Mouse (Mus musculus): ENCODE results near the gene Mgat5b. TPM values are rescaled to one million over a fixed set of nuclear protein-coding genes. Genes with fewer than 3 reads are reported as not detected.

The Mgat5b gene
- polyA plus RNA-seq, 1 experiment = 26.9 TPM

GRCm38 (mm10) chr11:117003503-117003902 is 84.8 kb downstream of the Mgat5b start:
- no peak overlapping the region for H3K27ac ChIP-seq (ENCODE audit: insufficient read depth, low read length)
- no peaks in the 10 kb centered on the region; the same call in 1 of the 2 replicates for H3K27me3 ChIP-seq (ENCODE audit: control insufficient read depth, insufficient read depth, low read length)
- no peaks in the 10 kb centered on the region for H3K4me1 ChIP-seq (ENCODE audit: control insufficient read depth, insufficient read depth, low read length)
- TF ChIP-seq CTCF (IDR thresholded peaks at IDR 0.05; ENCODE audit: borderline replicate concordance, insufficient read depth, low read depth, low read length) (no peak), POLR2A (IDR thresholded peaks at IDR 0.05; ENCODE audit: borderline replicate concordance, insufficient read depth, low read length) (no peak)
- no peak for DNase-seq
- WGBS = 15% methylated on average over 9 of the region's 9 CpGs
- no peak overlapping the region for H3K4me3 ChIP-seq (replicated peaks; ENCODE audit: insufficient read depth, low read depth, low read length)

DNA sequence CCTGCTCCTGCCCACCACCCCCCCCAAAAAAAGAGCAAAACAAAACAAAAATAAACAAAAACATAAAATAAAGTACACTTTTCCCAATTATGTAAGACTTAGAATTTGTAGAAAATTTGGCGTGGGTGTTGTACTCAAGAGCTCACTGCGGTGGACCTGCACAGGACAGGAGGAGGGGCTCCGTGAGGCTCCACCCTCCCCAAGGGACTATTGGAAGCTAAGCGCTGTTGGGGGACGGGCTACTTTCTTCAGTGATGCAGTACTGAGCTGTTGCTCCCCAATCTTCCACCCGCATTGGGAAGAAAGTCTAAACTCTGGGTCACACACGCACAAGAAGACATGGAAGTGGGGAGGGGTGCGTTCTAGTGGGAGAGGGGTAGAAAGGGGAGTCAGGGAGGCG is 85.6 kb downstream of the Mgat5b start:
- no peaks in the 10 kb centered on the region; the same call in 1 of the 2 replicates for H3K27me3 ChIP-seq (ENCODE audit: control insufficient read depth, insufficient read depth, low read length)
- H3K4me3 ChIP-seq (replicated peaks; ENCODE audit: insufficient read depth, low read depth, low read length) = no peak overlapping the region
- no peaks in the 10 kb centered on the region for H3K4me1 ChIP-seq (ENCODE audit: control insufficient read depth, insufficient read depth, low read length)
- TF ChIP-seq CTCF (IDR thresholded peaks at IDR 0.05; ENCODE audit: borderline replicate concordance, insufficient read depth, low read depth, low read length) = no peak
- no peak for TF ChIP-seq POLR2A (IDR thresholded peaks at IDR 0.05; ENCODE audit: borderline replicate concordance, insufficient read depth, low read length)
- 26% methylated on average over 9 of the region's 9 CpGs for WGBS
- no peak for DNase-seq
- no peak overlapping the region for H3K27ac ChIP-seq (ENCODE audit: insufficient read depth, low read length)

DNA sequence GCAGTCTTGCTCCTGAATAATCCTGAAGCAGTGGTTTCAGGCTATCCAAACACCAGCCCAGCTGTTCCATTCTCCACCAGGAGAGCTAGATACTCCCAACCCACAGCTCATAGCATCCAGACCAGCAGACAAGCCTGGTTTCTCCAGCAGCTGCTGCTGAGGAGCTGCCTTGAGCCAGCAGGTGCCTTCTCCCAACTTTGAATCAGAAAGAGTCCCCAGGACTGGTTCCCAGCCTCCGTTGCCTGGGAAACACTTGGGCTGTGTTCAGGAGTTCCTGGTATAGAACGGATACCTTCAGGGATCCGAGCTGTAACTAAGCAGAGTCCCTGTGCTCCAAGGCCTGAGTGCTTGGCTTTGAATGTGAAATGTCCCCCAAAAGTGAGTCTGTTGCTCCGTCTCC is 98.8 kb downstream of the Mgat5b start:
- Histone ChIP-seq H3K27me3 (ENCODE audit: control insufficient read depth, insufficient read depth, low read length) (no peaks in the 10 kb centered on the region), H3K27ac (ENCODE audit: insufficient read depth, low read length) (no peak overlapping the region), H3K4me1 (ENCODE audit: control insufficient read depth, insufficient read depth, low read length) (no peaks in the 10 kb centered on the region; the same call in 1 of the 2 replicates), H3K4me3 (replicated peaks; ENCODE audit: insufficient read depth, low read depth, low read length) (no peak overlapping the region)
- TF ChIP-seq POLR2A (IDR thresholded peaks at IDR 0.05; ENCODE audit: borderline replicate concordance, insufficient read depth, low read length) = no peak
- no peak for DNase-seq
- WGBS = 61% methylated on average over 4 of the region's 4 CpGs

GRCm38 (mm10) chr11:117018410-117018809 is 99.7 kb downstream of the Mgat5b start:
- Histone ChIP-seq H3K27me3 (ENCODE audit: control insufficient read depth, insufficient read depth, low read length) (no peaks in the 10 kb centered on the region), H3K4me3 (replicated peaks; ENCODE audit: insufficient read depth, low read depth, low read length) (no peak overlapping the region), H3K4me1 (ENCODE audit: control insufficient read depth, insufficient read depth, low read length) (no peaks in the 10 kb centered on the region; the same call in 1 of the 2 replicates), H3K27ac (ENCODE audit: insufficient read depth, low read length) (no peak overlapping the region)
- WGBS = 5% methylated on average over 8 of the region's 8 CpGs
- TF ChIP-seq CTCF (IDR thresholded peaks at IDR 0.05; ENCODE audit: borderline replicate concordance, insufficient read depth, low read depth, low read length) (peak; percentile 83), POLR2A (IDR thresholded peaks at IDR 0.05; ENCODE audit: borderline replicate concordance, insufficient read depth, low read length) (no peak)
- DNase-seq = peak; percentile 70 to 76

DNA sequence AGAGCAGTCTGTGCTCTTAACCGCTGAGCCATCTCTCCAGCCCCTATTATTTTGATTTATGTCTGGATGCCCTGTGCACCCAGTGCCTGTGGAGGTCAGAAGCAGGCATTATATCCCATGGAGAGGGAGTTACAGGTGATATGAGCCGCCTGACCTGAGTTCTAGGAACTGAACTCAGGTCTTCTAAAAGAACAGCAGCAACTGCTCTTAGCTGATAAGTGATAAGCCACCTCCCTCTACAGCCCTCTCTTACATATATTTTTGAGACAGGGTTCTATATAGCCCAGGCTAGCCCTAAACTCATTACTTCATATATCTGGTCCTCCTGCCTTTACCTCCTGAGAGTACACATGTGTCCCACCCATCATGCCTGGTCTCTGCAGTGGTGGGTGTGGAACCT is 102.4 kb downstream of the Mgat5b start:
- Histone ChIP-seq H3K27me3 (ENCODE audit: control insufficient read depth, insufficient read depth, low read length) (no peaks in the 10 kb centered on the region), H3K4me3 (replicated peaks; ENCODE audit: insufficient read depth, low read depth, low read length) (no peak overlapping the region), H3K27ac (ENCODE audit: insufficient read depth, low read length) (no peak overlapping the region), H3K4me1 (ENCODE audit: control insufficient read depth, insufficient read depth, low read length) (no peaks in the 10 kb centered on the region; the same call in 1 of the 2 replicates)
- no peak for DNase-seq
- 92% methylated on average over 2 of the region's 2 CpGs for WGBS
- no peak for TF ChIP-seq CTCF (IDR thresholded peaks at IDR 0.05; ENCODE audit: borderline replicate concordance, insufficient read depth, low read depth, low read length)
- no peak for TF ChIP-seq POLR2A (IDR thresholded peaks at IDR 0.05; ENCODE audit: borderline replicate concordance, insufficient read depth, low read length)

GRCm38 (mm10) chr11:117023537-117023936 is 104.9 kb downstream of the Mgat5b start:
- no peaks in the 10 kb centered on the region; the same call in 1 of the 2 replicates for H3K4me1 ChIP-seq (ENCODE audit: control insufficient read depth, insufficient read depth, low read length)
- 94% methylated on average over 3 of the region's 3 CpGs for WGBS
- H3K27ac ChIP-seq (ENCODE audit: insufficient read depth, low read length) = no peak overlapping the region
- no peak for DNase-seq
- H3K27me3 ChIP-seq (ENCODE audit: control insufficient read depth, insufficient read depth, low read length) = no peaks in the 10 kb centered on the region
- H3K4me3 ChIP-seq (replicated peaks; ENCODE audit: insufficient read depth, low read depth, low read length) = no peak overlapping the region
- TF ChIP-seq POLR2A (IDR thresholded peaks at IDR 0.05; ENCODE audit: borderline replicate concordance, insufficient read depth, low read length) (no peak), CTCF (IDR thresholded peaks at IDR 0.05; ENCODE audit: borderline replicate concordance, insufficient read depth, low read depth, low read length) (no peak)

GRCm38 (mm10) chr11:117027681-117028080 is 109.0 kb downstream of the Mgat5b start:
- Histone ChIP-seq H3K27ac (ENCODE audit: insufficient read depth, low read length) (no peak overlapping the region), H3K27me3 (ENCODE audit: control insufficient read depth, insufficient read depth, low read length) (no peaks in the 10 kb centered on the region), H3K4me1 (ENCODE audit: control insufficient read depth, insufficient read depth, low read length) (no peaks in the 10 kb centered on the region), H3K4me3 (replicated peaks; ENCODE audit: insufficient read depth, low read depth, low read length) (no peak overlapping the region)
- 73% methylated on average over 10 of the region's 10 CpGs for WGBS
- DNase-seq = no peak
- TF ChIP-seq CTCF (IDR thresholded peaks at IDR 0.05; ENCODE audit: borderline replicate concordance, insufficient read depth, low read depth, low read length) = no peak
- TF ChIP-seq POLR2A (IDR thresholded peaks at IDR 0.05; ENCODE audit: borderline replicate concordance, insufficient read depth, low read length) = no peak

DNA sequence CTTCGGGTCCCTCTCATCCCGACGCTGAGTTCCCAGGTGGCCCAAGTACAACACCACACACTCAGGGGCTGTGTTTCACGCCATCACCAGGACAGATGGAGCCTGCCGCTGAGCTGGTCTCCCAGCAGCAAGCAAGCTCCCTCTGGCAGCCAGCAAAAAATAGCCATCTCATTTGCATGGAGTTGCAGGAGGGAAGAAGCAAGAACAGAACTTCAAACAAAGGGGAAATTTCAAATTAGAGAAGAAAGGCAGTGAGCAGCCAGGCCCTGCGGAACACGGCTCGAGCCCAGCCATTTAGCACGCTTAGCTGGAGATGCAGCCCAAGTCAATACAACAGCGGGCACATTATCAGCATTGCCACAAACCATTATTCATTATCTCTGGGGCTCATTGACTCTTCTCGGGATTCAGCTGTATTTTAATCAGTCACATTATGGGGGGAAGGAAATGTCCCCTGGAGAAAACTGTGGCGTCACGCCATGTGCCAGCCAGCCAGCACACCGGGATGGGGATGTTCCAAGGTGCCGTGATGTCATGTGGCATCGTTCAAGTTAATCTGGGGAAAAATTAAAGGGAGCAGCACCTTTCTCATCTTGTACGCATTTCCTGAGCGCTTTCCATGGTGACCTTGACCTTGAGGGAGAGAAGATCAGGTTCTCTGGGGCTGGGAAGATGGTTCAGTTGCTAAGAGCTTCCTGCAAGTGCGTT is 110.4 kb downstream of the Mgat5b start:
- Histone ChIP-seq H3K27me3 (ENCODE audit: control insufficient read depth, insufficient read depth, low read length) (no peaks in the 10 kb centered on the region), H3K4me3 (replicated peaks; ENCODE audit: insufficient read depth, low read depth, low read length) (no peak overlapping the region), H3K27ac (ENCODE audit: insufficient read depth, low read length) (no peak overlapping the region), H3K4me1 (ENCODE audit: control insufficient read depth, insufficient read depth, low read length) (no peaks in the 10 kb centered on the region)
- 37% methylated on average over 19 of the region's 19 CpGs for WGBS
- DNase-seq = peak in 1 of 2 experiments; percentile 22
- no peak for TF ChIP-seq CTCF (IDR thresholded peaks at IDR 0.05; ENCODE audit: borderline replicate concordance, insufficient read depth, low read depth, low read length)
- TF ChIP-seq POLR2A (IDR thresholded peaks at IDR 0.05; ENCODE audit: borderline replicate concordance, insufficient read depth, low read length) = no peak

Data from cerebellum, adult 2 months (tissue).